Mouse (Mus musculus) left cerebral cortex, postnatal 36 days (tissue): ENCODE data around the gene Ntrk3. TPM values are rescaled to one million over a fixed set of nuclear protein-coding genes. Genes with fewer than 3 reads are reported as not detected.

Source experiments
- DNase-seq, 2 experiments: peaks; one replicate each; pipeline ENCODE4 v3.0.0; 2021 to 2022; ENCODE audit warnings: low spot score in 2 of 2, mixed read lengths in 1 of 2
- intact Hi-C: fragments of 180-260 bp; cut with DNase I; formaldehyde crosslinking; loops from one replicate; pipeline ENCODE4 v1.15.1; 2025
- total RNA-seq, 2 experiments: library from RNA; stranded (reverse); gene quantifications; 2 replicates each; pipeline ENCODE4 v1.2.3; 2021

Ntrk3 gene
- total RNA-seq, 2 experiments from 2014 or later, result 138 to 174 TPM

DNA sequence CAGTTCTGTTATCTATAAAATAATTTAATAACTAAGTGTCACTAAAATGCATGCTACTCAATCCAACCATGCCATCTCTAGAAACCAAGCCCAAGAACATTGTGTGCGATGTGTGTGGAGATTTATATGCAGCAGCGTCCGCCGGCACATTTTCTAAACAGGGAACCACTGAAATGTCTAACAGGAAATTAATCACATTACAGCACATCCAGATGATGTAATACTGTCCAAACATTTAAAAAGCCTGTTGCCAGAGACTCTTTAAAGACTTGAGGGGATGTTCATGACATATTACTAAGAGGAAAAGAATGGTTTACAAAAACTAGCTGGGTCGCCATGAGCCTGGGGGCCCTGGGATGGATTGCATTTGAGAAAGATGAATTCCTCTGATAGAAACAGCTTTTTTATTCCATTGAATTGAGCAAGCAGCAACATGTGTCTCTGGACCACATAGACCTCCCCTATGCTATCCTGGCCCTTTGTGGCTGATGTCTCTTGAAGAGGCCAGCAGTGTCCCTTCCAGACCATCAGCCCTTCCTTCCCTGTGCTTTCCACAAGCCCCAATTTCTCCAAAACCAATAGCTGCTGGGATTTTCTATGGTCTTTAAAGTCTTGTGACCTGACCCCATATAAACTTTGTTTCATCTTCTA is 331.0 kb downstream of the Ntrk3 start:
- intact Hi-C loops, result no loop called here
- no peak for DNase-seq

DNA sequence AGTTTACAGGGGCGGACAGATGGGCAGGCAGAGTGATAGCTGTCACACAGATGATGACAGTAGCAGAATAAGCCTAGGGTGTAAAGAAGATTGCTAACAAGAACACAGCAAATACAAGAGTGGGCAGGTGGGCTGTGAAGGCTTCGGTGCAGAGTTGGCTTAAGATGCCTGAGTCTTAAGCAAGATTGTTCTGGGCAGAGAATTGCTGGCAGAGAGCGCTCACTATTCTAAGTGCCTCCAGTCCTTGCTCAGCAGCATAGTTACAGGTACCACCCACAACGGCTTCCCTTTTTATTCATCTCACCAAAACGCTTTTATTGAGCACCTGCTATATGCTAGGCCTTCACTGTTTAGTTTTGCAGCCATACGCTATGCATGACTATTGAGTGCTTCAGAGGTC is 333.3 kb downstream of the Ntrk3 start:
- peak in 1 of 2 experiments; percentile 63 for DNase-seq
- intact Hi-C loops, result no loop called here

DNA sequence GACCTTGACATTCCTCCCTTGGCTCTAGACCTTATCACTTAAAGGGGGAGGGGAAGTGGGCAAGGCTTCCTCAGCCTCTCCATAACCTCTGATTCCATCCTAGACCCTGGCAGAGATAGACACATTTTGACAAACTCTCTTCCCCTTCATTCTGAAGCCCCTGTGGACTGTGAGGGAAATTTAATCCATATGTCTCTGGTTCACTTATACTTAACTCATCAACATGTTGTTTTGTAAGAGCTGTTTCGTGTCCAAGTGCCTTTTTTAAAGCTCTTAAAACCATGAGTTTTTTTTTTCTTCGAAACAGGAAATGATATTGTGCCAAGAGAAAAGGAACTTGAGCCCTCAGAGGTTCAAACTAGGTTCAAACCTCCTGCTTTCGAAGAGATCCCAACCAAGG is 335.3 kb downstream of the Ntrk3 start:
- intact Hi-C loops, result no loop called here
- DNase-seq, result no peak

DNA sequence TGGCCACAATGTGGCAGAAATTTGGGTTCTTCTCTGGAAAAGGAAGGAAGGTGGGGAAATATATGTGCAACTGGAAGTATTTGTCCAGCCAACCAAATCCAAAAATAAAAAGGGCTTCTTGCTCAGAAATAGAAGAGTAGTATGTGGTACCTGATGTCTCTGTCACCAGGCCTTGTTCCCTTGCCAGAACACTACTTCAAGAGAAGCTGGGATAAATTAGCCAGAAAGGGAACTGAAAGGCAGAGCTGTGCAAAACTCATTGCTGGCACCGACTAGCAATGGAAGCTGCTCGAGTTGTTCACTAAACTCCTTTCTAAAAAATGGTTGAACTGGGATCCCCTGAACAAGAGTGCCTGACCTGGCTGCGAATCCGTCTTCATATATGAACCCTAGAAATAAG is 337.6 kb downstream of the Ntrk3 start:
- intact Hi-C loops, result no loop called here
- DNase-seq, result no peak

DNA sequence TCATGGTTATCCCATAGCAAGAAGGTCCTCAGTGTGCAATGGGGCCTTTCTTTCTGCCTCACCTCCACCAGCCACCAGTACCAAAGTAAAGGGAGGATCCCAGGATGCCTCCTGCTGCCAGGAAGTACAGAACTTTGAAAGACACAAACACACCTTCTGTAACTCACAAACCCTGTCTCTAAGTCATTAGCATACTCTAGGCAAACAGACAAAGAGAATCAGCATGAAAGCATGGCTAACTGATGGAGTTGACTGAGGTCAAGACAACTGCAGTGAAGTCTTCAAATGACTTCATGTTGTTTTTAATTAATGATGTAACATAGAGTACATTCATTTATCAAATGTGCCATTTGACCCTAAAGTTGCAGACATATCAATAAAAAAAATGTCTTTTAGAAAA is 339.4 kb downstream of the Ntrk3 start:
- intact Hi-C loops, result no loop called here
- no peak for DNase-seq

DNA sequence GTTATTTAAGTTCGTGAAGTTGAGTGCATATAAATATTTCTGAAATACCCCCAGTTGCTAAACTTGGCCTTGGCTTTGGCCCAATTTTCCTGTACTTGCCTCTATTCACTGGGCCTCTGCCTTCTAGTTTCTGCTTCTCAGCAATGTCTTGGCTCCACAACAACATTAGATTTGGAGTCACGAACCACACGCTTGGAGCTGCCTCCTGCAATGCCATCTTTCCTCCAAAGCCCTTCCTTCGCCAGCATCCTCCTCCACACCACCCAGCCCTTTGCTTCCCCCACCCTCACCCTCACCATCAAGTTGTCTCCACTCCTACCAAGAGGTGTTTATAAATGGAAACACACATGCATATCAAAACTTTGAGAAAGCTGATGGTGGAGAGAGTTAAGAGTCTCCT is 340.6 kb downstream of the Ntrk3 start:
- intact Hi-C loops, result no loop called here
- peak in 1 of 2 experiments; percentile 64 for DNase-seq

DNA sequence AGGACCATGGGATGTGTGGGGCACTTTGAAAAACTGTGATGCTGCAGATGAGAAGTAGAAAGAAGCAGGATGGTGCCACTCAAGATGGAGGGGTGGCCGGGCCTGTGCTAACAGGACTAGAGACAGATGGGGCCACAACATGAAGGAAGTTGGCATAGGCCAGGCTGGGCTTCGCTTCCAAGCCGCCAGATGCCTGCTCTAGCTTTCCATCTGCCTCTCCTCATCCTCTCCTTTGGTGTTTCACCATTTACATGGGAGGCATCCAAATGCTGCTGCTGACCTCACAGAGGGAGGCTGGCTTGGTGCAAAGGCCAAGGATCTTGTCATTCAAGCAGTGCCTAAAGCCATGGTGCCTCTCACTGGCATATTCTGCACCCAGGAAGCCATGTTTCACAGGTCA is 347.8 kb downstream of the Ntrk3 start:
- DNase-seq, result peak in 1 of 2 experiments; percentile 55
- intact Hi-C loops, result no loop called here

DNA sequence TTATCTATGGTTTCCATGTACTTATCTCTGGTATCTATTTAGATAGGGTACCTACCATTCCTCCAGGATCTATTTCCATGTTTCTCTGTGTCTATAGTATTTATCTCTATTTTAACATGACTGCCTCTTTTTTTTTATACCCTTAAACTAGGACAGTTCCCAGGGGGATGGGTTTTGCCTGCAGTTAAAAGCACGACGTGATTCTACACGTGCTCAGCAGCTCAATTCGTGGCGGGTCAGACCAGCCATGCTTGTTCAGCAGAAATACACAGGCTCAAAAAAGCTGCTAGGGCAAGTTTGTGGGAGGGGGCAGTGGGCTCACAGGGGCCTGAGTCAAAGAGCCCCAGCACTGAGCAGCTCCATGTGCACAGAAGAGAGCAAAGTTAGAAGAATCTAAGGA is 349.7 kb downstream of the Ntrk3 start:
- DNase-seq, result no peak
- intact Hi-C loops, result no loop called here

DNA sequence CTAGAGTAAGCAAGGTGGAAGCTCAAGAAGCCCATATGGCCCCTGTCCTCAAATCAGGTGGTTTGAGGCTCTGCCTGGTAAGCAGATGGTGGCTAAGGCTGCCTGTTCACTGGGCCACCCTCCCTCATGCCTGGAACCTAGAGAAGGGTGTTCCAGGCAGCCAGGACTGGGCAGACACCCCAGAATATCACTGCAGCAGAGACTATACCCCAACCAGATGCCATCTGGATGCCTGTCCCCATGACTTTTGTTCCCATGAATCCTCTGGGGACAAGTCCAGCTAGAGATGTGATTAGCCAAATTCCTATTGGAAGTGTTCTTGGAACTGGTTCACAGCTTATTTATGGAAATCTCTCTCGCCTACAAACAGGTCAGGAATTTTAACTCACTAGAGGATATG is 351.8 kb downstream of the Ntrk3 start:
- intact Hi-C loops, result no loop called here
- DNase-seq, result no peak

DNA sequence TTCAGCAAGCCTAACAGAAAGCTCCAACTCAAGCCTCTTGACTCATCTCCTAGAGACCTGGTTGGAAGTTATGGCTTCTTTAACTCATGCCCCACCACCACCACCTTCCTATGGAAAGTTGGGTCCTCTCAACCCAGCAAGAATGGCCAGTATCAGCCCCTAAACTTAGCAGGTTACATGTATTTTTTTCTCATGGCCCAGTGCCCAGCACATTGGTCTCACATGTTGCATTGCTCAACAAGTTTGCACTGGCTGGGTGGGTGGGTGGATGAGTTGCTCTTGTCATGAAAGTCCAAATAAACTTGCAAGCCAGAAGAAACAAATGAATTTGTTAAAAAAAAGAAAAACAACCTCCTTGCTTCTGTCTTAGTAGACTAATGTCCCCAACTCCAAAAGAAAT is 353.7 kb downstream of the Ntrk3 start:
- intact Hi-C loops, result no loop called here
- DNase-seq, result no peak

DNA sequence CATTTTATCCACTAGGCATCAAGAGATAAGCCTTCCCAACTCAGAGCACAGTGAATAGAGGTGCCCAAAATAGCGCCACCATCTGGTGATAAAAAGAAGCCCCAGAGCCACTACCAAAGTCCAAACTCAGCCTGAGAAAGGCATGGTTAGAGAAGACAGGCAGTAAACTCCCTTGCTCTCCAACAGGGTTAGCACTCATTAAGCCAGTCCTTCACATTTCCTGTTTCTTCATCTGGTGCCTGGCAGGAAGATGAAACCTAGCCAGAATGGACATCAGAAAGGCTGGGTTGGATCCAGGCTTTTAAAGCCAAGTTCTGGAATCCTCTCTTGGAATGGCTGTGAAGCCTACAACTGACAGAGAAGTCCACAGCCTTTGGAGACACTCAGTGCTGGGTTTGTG is 355.7 kb downstream of the Ntrk3 start:
- DNase-seq, result no peak
- intact Hi-C loops, result no loop called here

DNA sequence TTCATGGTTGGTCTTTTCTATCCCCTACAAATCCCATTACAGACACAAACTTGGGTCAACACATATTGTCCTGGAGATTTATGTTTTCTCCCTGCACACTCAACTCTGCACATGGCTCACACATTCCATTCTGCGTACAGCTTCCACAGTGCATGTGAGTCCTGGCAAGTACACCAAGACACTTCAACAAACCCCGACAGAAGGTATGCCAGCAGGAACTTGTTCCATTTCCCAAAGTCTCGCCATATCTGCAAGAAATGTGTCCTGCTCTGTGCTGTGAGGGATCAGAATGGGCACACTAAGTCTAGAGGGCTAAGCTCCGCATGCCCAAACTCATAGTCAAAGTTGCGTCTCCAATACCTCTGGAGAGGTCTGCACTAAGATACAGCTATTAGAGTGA is 358.0 kb downstream of the Ntrk3 start:
- intact Hi-C loops, result no loop called here

DNA sequence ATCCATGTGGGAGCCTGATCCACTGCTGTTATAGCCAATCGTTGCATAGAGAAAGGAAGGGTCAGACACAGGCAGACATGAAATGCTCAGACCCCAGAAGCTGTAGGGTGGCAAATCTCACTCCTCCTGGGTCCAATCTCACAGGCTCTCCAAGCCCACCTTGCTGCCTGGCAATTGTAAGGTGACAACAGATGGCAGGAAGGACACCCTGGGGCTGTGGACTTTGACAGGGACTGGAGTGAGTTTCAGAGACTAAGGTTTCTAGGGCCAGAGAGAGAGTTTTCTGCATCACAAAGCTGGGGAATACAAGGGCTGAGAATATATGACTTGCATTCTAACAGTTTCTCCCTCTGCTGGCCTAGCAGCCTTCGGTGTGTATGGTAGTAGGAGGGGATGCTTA is 359.5 kb downstream of the Ntrk3 start:
- DNase-seq, result no peak
- intact Hi-C loops, result no loop called here

More for the DNA sequence above, 358.0 kb downstream of the Ntrk3 start:
- DNase-seq, result no peak

DNA sequence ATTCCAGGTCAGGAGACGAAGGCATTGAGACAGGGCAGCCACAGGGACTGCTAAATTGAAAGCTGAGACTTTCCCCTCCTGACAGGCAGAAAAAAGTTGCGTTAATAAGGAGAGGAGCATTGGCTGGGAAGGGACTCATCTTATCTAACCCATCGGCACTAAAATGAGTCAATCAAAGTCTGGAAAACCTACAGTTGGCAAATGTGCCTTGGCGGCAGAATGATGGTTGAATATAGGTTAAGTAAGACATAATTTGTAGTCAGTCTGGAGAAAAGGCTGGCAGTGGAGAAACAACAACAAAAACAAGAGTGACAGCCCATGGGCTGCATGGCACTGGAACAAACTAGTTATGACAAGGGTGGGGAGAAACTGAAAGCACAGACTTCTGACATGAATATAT is 360.9 kb downstream of the Ntrk3 start:
- intact Hi-C loops, result no loop called here

DNA sequence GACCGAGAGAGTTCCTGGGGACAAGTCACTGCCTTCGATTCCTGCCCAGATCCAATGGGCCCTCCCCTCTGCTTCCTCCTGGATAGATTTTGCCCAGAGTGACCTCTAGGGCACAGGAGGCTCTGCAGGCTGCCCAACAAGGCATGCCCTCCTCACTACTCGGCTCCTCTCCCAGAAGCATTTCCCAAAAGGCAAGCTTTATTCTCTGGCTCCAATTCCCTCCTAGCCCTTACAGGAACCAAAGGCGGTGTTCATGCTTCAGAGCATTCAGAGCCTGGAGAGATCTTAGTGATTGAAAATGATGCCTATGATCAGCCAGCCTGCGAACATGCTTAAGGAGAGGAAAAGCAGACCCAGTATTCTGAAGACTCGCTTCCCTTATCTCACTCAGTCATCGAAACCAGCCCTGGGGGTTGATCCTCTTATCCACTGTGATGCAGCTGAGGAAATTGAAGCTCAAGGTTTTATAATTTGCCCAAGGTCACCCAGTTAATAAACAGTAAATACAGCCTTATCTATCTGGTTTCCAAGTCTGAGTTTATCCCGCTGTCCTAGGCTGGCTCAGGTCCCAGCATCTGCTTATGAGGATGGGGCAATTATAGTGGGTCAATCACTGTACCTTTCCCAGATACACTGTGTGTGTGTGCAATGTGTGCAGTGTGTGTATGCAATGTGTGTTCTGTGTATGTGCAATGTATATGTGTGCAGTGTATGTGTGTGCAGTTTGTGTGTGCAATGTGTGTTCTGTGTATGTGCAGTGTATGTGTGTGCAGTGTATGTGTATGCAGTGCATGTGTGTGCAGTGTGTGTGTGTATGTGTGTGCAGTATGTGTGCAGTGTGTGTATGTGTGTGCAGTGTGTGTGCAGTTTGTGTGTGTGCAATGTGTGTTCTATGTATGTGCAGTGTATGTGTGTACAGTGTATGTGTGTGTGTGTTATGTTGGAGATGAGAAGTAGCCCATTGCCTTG is 376.2 kb downstream of the Ntrk3 start:
- DNase-seq, result no peak
- intact Hi-C loops, result no loop called here

More for the DNA sequence above, 360.9 kb downstream of the Ntrk3 start:
- no peak for DNase-seq

DNA sequence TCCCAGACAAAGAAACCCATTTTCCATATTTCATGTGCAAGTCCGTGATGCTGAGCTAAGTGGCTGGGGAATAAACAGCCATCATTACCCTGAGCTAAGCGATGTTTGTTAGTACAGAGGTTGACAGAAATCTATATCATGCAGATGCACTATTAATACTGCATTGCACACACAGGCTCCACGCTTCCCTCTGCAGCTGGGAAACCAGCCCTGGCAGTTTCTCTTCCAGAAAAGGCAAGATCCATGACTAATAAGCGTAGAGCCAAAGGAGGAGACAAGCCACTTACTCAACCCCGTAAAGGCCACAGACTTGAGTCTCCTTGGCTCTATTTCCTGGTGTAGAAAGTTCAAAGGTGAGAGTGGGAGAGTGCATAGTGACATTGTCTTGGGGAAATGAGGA is 390.3 kb downstream of the Ntrk3 start:
- no peak for DNase-seq
- intact Hi-C loops, result no loop called here

DNA sequence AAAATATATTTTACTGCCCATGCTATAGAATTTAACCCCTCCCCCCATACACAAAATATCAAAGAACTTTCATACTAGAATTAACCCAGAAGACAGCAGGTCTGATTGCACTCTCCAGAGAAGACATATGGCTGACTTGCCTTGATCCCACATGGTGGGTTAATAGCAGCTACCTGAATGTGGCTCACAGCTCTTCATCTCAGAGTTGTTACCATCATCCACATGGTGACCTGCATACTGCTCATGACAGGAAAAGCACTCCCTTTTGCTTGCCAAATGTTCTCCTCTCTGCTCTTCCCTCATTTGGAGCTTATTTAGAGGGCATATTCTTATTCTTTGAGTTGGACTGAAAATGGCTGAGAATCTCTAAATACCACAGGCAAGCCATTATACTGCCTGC is 404.4 kb downstream of the Ntrk3 start:
- no peak for DNase-seq
- intact Hi-C loops, result no loop called here

DNA sequence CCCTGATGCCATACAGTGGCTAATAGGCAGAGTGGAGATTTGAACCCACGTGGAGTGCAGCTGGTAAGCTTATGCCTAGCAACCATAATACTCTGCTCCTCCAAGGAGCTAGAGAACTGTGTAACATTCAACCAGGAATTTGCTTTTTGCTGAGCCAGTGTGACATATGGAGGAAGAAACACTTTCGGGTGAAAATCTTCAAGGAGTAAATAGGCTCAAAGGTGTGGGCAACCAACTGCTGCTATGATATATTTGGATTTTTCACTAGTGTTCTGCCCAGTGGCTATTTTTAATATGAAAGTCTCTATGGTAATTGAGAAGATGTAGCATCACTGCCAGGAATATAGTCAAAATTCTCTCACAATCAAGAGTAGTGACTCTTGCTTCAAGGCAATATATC is 409.5 kb downstream of the Ntrk3 start:
- intact Hi-C loops, result no loop called here
- peak; percentile 43 to 53 for DNase-seq

DNA sequence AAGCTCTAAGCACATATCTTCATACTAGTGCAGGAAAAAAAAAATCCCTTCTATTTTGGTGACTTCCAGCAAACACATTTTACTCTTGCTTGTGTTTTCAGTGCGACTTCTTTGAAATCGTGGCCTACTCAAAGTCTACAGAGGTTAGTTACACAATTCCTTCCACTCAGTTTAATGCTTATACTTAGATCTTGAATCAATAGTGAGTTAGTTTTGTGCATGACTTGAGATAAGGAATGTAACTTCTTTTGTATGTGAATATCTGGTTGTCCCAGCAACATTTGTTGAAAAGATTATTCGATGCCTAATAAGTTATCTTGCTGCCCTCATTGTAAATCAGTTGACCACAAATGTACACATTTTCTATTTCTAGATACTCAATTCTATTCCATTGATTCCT is 411.6 kb downstream of the Ntrk3 start:
- intact Hi-C loops, result no loop called here
- no peak for DNase-seq

DNA sequence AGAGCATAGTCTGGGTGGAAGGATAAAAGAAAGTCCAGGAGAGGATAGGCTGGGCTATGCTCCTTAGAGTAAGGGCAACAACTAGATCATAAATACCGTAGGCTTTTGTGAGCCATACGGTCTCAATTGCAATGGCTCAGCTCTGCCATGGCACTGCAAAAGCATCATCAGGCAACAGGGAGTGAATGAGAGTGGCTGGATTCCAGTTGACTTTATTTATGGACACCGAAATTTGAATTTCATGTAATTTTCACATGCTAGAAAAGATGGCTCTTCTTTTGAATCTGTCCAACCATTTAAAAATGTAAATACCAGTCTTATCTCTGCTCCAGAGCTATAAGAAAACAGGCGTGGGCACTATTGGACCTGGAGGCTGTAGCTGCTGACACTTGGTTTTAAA is 419.2 kb downstream of the Ntrk3 start:
- no peak for DNase-seq
- intact Hi-C loops, result no loop called here

DNA sequence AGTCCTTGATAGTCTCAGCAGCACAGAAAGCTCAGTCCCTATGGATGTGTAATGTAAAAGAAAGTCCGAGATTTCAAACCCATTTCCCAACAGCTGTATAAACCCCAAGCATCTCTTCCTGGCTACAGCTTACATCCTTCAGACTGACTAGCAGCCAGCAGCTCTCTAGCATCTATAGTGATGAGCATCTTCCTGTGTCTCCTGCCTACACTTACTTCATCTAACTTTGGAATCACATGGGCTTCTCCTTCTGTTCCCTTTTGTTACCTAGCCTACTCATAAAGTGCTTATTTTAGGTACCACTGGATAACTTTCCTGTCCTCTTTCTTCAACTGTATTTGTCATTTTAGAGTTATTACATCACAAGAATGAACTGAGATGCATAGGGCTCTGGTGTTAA is 432.0 kb downstream of the Ntrk3 start:
- DNase-seq, result no peak
- intact Hi-C loops, result no loop called here
